Mouse (Mus musculus): ENCODE results near the gene Hsd17b13. TPM values are rescaled to one million over a fixed set of nuclear protein-coding genes. Genes with fewer than 3 reads are reported as not detected.
A peak's percentile ranks its signal among the peaks of the same experiment; 100 is the strongest.
"Not testable (repeated sequence)": the region's sequence is repeated elsewhere in the genome, so short reads cannot be mapped to it uniquely, and the experiment has no call there.

Gene Hsd17b13
- not detected for total RNA-seq (2021)

DNA sequence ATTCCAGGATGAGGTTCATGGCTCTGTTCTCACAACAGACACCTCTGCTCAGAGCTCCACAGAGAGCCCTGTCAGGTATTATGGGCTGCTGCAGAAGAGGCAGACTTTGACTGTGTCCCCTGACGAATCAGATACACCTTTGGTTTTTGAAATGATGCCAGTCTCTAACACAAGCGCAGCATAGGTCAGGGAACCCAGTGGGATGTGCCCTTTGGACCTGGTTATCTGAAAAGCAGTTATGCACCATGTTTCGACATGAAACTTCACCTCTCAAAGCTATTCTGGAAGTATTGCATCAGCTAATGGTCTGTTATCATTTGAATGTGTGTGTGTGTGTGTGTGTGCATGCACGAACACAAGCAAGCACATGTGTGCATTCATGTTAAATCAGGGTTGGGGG lies at the start of gene Hsd17b13:
Gene Hsd17b13, minus strand, starts transcription at position 114 of the 400 bp plus-strand sequence.
- DNase-seq, result no peak

DNA sequence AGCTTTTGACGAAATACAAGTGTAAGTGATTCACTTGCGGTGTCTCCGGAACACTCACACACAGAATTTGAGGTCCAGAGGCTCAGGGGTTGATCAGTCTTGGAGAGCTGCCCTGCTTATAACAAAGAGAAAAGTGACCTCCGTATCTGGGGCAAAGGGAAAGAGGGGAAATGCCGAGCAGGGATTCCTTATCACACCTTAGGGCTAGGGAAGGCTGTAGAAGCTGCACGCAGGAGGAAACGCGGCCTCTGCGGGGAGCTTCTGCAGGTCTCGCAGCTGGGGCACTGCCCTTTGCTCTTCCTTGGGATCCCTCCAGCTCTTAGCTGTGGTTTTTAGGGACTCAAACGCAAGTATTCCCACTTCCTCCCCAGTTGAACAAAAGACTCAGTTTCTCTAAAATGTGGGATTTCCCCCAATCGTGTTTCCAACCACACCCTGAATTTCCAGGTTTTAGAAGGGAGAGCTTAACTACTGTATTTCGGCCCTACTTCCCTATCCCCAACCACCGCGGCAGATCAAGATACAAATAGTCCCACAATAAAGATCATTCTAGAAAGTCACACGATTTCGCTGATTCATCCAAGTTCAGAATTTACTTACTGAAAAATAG lies 48.1 kb upstream of the Hsd17b13 start:
- no peak for DNase-seq

DNA sequence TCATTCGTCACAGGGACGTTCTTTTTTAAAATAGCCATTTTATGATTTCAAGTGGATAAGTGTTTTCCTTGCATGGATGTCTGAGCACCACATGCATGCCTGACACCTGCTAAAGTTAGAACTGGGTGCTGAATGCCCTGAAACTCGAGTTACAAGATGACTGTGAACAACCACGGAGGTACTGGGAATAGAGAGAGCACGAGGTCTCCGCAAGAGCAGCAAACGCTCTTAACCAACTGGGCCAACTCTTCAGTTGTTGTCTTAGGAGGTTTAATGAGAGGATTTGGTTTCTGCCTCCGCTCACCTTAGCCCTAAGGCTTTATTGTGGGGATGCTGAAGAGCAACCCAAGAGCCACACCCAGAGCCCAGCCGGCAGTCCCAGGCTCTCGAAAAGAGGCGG lies 47.6 kb upstream of the Hsd17b13 start:
- no peak for DNase-seq

DNA sequence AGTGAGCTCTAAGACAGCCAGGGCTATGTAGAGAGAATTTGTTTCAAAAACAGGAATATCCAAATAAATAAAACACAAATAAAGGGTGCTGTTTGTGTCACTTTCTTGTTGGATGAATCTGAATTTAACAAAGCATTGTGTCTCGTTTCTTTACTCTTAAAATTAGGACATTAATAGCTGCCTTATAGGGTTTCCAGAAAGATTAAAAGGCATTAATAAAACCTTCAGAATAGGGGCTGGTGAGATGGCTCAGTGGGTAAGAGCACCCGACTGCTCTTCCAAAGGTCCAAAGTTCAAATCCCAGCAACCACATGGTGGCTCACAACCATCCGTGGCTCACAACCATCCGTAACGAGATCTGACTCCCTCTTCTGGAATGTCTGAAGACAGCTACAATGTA lies 47.0 kb upstream of the Hsd17b13 start:
- not testable (repeated sequence) for DNase-seq

DNA sequence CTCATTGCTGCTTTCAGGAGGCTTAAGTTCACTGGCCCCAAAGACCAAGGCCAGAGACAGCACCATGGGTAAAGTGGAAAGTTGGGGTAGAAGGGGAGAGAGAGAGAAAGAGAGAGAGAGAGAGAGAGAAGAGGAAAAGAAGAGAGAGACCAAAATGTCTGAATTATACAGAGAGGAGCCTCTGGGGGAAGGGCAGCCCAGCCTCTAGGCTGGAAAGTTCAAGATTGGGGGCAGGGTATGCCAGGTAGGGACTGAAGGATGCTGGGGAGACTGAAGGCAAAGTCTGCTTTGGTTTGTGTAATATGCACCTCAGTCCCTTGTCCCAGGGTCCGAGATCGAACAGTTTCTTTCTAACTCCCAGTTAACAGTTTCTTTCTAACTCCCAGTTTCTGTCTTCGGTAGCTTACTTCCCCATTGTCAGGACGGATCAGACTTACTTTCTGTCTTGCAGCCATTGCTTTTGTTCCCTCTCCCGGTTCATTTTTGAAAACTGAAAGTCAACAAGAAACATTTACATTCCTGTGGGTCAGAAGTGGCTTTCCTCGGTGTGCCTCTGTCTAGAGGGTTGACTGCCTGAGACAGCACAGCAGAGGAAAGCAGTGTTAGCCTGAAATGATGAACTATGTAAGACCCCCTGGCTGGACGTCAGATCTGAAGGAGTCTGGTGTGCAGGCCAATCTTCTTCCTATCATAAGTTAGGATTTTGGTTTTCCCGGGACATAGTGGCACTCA lies 46.2 kb upstream of the Hsd17b13 start:
- DNase-seq, result no peak

DNA sequence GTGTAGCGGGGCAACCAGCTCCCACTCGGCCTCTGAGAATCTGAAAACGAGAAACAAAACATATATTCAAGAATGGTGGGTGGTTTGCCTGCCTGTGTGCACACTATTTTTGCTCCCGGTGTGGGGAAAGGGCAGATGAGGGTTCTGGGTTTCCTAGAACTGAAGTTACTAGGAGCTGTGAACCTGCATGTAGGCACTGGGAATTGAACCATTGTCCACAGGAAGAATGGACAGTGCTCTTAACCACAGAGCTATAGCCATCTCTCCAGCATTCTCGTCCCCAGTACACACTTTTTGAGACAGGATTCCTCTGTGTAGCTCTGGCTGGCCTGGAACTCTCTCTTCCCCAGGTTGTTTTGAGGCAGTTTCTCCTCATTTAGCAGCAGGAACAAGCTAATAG lies 45.3 kb upstream of the Hsd17b13 start:
- no peak for DNase-seq

DNA sequence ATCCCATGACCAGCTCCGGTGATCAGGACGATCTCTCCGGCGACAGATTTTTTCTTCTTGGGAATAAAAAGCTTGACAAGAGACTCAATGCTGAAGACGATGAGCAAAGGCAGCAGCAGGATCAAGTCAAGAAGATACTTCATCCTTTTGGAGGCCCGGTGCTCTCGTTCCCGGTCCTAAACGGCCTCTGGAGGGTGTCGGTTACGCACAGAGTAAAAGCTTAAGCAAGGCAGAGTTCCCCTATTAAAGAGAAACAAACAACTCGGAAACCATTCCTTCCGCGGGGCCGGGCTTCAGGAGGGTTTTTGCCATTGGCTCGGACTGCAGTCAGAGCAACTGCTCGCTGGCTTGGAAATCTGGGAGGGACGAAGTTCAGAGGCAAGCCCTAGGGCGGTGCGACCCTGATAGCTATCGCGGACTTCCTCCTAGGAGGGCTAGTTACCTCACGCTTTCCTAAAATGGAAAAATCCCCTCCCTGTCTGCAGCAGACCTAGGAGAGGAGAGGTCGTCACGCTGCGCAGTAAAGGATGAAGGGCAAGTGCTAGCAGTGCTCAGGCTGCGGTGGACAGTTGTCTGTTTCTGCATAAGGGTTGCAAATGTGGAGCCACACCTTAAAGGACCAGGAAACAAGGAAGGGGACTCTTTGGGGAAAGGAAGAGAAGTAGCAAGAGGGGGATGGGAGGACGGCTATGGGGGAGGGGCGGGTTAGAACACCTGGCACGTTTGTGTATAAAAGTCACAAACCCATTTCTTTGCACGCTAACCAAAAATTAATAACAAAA lies 44.6 kb upstream of the Hsd17b13 start, which contains the start of gene Hsd17b11:
Gene Hsd17b11, minus strand, starts transcription at position 323 of the 782 bp plus-strand sequence.
- DNase-seq, result peak; percentile 64 to 70

DNA sequence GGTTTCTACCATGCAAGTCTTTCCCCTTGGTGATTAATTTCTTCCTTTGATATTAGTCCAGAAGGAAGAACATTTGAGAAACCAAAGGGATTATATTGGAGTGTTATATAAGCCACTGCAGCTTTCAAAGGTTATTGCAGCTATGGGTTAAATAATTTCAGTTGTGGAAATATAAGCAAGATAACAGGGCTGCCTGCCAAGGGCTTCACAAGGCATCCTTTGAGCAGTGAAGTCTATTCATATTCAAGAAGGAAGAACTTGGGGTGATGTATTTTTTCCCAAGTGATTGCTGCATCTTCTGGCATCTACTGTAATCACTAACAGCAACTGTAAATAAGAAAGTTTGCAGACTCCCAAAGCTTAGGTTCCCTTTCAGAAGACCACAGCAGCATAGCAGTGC lies 34.2 kb upstream of the Hsd17b13 start:
- DNase-seq, result no peak

DNA sequence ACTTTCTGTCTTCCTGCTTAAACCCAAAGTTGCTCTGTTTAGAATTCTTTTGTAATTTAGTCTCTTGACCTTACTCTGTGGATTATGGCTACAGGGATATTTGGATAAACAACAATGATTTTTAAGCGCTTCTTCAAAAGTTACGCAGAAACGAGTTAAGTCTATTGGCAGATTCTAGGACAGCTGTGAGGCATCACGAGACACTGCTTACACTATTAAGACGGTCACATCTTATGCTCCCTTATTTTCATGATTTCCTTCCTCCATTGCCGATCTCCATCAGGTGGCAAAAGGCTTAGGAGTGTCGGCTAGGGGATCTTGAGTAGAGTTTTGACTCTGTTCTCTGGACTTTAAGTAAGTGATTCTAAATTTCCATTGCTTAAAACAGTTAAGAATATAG lies 33.1 kb upstream of the Hsd17b13 start:
- DNase-seq, result no peak

DNA sequence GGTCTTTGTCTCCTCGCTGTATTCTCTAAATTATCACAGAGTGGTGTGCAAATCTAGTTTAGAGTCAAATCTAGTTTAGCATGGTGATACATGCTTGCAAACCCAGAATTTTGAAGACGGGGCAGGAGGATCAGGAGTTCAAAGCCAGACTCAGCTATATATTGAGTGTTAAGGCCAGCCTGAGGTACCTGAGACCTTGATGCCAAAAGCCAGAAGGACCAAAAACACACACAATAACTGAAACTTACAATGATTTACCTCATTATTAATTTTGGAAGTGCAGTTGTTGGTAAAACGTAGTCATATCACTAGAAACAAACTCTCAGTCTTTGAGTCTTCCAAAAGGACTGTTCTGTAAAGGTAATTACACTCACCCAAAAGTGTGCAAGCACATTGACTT lies 32.2 kb upstream of the Hsd17b13 start:
- no peak for DNase-seq

DNA sequence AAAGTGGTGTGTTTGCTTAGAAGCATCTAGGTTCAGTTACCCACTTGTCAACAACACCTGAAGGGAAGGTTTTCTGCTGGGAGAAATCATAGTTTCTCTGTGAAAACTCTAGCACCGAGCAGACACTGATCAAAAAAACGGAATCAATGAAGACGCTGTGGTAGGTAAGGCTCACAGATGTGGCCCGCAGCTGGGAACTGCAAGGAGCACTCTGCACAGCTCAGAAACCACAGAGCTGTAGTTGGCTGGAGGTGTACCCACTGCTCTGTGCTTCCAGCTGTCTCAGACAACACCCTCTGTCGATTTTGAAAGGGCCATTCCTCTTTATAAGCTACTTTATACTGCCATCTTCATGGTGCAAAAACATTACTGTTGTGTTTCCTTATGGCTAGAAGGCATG lies 30.6 kb upstream of the Hsd17b13 start:
- no peak for DNase-seq

DNA sequence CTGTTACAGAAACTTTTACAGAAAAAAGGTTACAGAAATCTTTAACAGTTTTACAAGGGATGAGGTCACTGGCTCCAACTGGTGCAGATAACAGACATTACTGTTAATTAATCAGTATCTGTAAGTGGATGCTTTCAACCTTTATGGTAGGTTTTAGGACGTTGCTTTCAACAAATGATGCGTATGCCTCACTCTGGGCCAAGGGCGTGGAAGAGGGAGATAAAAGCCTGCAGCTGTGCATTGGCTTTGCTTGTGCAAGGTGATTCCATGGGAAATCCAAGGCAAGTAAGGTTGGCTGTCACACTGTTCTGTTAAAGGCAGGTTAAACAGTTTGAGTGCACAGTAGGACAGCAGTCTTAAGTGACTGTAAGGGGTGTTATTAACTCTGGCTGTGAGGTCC lies 29.6 kb upstream of the Hsd17b13 start:
- no peak for DNase-seq

DNA sequence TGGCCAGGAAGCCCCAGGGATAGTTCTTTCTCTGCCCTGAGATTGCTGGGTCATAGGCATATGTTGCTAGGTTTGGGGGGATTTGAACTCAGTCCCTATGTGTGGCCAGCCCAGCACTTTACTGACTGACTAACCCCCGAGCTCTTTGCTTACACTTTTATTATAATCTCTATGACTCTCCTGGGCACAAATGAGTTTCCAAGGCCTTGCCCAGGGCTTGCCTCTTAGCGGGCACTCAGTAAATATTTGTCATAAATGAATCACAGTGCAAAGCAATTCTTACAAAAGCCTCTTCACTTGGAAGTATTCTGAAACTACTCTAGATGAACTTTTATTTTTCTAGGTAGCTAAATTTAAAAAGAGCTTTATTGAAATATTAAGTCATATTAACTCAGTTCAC lies 26.7 kb upstream of the Hsd17b13 start:
- DNase-seq, result no peak

DNA sequence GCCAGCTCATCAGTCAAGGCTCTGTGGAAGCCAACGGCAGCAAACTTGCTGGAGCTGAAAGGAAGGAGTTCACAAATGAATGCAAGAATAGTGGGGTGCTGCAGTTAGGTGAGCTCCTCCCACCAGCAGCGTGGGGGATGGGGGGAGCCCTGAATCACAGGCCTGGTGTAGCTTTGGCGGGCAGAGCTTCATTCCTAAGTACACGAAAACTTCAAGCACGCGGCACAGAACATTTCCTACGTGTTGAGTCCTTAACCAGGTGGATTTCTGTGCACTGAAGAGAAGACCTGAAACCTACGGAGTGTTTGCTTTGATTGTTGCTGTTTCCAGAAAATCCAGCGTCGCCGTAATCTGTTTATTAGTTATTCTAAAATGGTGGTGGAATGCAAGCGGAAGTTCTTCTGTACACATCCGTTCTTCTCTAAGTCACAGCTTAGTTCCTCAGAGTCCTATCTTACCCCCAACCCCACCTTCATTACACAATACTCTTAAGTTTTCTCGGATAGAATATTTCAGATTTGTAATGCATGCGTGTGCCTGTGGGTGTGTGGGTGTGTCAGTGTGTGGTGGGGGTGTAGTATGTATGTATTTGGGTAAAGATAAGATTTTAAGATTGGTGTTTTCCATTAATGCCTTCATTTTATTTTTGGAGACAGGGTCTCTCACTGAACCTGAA lies 26.2 kb upstream of the Hsd17b13 start:
- DNase-seq, result no peak

DNA sequence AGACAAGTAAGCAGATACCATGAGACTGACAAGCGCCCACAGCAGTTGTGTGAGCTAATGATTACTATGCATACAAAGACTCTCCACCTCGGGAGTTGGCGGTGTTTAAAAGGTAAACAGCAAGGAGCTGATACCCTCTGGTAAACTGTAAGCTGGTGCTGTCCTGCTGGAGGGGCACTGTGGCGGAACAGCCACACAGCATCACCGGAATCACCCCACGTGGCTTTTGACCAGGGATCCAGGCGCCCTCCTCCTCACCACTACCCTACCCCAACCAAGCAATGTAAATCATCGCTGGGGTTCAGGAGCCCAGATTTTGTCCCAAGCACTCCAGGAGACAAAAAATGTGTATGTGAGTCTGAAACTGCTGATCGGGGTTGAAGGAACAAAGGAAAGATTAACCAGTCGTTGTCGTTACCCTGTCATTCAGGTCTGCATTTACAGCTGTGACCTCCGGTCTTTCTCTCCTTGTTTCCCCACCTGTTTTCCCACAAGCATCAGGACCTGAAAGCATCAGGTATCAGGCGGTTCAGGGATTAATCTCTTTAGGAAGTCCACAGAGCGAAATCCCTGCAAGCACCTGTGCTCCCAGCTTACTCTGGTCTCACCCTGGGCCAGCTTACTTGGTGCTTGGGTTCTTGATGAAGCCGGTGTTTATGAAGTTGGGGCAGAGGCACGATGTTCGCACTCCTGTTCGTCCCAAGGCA lies 25.5 kb upstream of the Hsd17b13 start:
- no peak for DNase-seq

DNA sequence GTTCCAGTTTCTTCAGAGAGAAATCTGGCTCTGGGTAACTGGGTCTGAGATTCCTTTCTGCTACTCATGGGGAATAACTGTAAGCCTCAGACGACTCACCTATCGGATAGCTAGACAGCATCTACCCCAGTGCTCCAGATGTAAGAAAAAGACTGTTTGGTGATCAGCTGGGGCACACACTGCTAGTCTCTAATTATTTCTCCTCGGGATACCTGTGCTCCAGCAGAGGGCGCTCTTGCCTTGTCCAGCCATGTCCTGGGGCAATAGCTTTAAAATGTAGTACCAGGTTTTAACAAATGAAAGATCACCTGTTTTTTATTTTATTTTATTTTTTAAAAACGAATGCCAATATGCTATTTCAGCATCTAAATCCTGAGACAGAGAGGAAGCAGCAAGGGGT lies 22.5 kb upstream of the Hsd17b13 start:
- DNase-seq, result peak; percentile 67 to 73

DNA sequence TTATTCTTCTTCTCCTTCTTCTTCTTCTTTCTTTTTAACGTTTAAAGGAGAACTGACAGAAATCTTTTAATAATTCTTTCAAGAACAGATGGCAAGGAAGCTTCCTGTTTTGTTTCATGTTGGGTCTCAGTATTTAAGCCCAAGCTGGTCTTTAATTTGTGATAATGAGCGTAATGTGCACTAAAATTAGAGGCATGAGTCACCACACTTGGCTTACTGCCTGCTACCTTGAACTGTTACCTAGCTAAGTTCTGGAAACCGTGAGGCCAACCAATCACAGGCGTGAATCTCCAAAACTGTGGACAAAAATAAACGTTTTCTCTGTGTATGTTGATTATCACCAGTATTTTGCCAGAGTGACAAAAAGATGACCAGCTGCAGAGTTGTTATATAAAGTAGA lies 21.5 kb upstream of the Hsd17b13 start:
- peak in 1 of 2 experiments; percentile 11 for DNase-seq

DNA sequence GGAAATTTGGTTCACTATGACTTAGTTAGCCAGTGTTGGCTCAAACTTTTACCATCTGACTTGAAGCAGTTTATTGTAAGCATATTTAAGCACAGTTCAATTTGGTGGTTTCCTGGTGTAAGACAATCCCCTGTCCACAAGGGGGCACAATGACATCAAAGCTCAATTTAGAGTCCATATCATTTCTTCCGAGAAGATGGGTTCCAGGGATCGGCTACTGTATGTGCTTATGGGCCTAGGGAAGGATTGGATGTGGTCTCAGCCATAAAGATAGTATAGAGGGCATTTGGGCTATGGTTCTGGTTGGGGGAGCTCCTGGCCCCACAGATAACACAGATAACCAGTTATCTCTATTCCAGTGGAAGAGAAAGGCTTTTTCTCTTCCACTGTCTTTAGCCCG lies 18.0 kb upstream of the Hsd17b13 start:
- DNase-seq, result peak in 1 of 2 experiments; percentile 12

DNA sequence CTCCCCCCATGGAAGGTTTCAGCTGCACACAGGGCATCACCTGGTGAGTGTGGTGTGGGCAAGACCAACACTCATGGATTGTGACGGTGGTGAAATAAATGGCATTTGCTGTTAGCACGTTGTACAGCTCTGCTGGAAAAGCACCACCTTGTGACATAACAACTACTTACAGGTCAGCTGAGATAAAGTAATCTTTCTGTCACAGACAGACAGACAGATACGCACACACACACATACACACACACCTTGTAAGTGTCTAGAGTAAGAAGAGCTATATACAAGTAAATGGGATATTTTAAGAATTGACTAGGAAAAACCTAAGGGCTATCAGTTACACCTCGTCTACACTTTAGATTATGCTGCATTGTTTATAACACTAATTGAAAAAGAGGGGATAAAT lies 17.5 kb upstream of the Hsd17b13 start:
- no peak for DNase-seq

DNA sequence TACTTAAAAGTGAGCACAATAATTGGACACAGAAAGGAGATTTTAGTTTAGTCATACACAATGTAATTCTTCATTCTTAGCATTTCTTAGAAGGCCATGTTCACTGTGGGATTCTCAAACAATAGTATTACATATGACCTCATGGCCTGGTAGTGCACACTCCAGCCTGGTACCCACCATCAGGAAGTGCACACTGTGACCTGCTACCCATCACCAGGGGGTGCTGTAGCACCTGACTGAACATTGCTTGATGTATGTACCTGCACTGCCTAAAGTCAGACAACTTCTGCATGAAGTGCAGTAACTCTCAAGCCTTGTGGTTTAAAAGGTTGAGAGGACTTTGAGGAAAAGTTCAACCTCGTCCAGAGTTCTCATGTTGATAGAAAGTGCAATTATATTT lies 16.4 kb upstream of the Hsd17b13 start:
- DNase-seq, result no peak

DNA sequence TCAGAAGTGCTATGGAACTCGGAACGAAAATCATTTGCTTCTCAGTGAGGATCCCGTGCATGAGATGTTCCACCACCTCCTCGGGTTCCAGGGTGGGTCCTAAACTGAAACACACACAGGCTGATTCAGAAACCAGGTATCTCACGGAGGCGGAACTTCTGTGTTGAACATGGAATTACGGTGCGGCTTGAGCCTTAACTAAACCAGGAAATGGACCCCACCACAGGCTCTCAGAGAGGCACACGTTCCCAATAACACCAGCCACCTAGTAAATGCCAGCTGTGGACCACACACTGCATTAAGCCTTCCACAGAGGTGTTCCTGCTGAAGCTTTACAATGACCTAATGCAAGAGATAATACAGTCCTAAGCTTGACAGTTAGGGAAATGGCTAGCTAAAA lies 15.6 kb upstream of the Hsd17b13 start:
- DNase-seq, result no peak

All from layer of hippocampus, postnatal 36 days (tissue).